Mouse (Mus musculus) heart, postnatal 0 days (tissue): Measurements from ENCODE around the gene Endog.

Experiments used
- CTCF ChIP-seq: IDR thresholded peaks from 2 replicates; pipeline ENCODE4 v1.5.1; 2016; ENCODE audit warnings: antibody characterized with exemption, control low read depth, low read depth
- EP300 ChIP-seq: IDR thresholded peaks from 2 replicates; pipeline ENCODE4 v1.6.1; 2016; ENCODE audit warnings: antibody characterized with exemption, low read depth

DNA sequence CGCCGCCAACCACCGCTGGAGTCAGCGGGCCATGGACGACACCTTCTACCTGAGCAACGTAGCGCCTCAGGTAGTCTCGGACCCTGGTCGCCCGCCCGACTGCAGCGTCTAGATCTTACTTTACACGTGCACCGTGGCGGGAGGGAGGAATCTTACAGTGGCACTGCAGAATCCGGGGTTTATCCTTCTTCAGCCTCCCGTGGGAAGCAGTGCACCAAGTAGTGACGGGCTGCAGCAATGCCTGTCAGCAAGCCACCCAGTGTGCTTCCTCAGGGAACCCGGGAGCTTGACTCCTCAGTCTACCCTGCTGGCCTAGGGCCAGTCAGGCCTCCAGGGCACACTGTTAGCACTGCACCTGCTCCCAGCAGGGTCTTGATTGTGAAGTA lies 697 bp downstream of the Endog start:
- no peak for TF ChIP-seq CTCF
- no peak; the same call in 1 of the 2 replicates for TF ChIP-seq EP300
